Mouse (Mus musculus): Measurements from ENCODE around the gene Selenbp1.

GRCm38 (mm10) chr3:94960322-94960721, 27.5 kb downstream of the Selenbp1 start:
- TF ChIP-seq CTCF (IDR thresholded peaks at IDR 0.05; ENCODE audit: low read depth, low read length): no peak
- TF ChIP-seq POLR2A (IDR thresholded peaks at IDR 0.05; ENCODE audit: extremely low read depth, insufficient read depth, low read length): no peak
